Mouse (Mus musculus) stomach, embryonic 15.5 days (tissue): ENCODE data around the gene Fos. TPM values are rescaled to one million over a fixed set of nuclear protein-coding genes. Genes with fewer than 3 reads are reported as not detected.
A peak's percentile ranks its signal among the peaks of the same experiment; 100 is the strongest.

Experiments used
- ATAC-seq: fragments of 200-750 bp; cut with Nextera tagmentation; 2 replicates; pipeline ENCODE4 v1.8.0; 2017; ENCODE audit warnings: low read depth, moderate number of reproducible peaks, moderate TSS enrichment; ENCODE audit not compliant: insufficient read depth, low FRiP score
- H3K27ac ChIP-seq: fragments of 300-500 bp; sonication (generic); 2 replicates; pipeline ENCODE4 v1.5.1; 2015; ENCODE audit warnings: mild to moderate bottlenecking, inconsistent platforms
- H3K27me3 ChIP-seq: fragments of 300-500 bp; sonication (generic); replicated peaks from 2 replicates; pipeline ENCODE4 v1.6.1; 2015; ENCODE audit warnings: inconsistent platforms
- H3K36me3 ChIP-seq: fragments of 300-500 bp; sonication (generic); 2 replicates; pipeline ENCODE4 v1.6.1; 2015; ENCODE audit warnings: inconsistent platforms
- H3K4me1 ChIP-seq: fragments of 300-500 bp; sonication (generic); 2 replicates; pipeline ENCODE4 v1.6.1; 2015; ENCODE audit warnings: inconsistent platforms
- H3K4me2 ChIP-seq: fragments of 300-500 bp; sonication (generic); 2 replicates; pipeline ENCODE4 v1.6.1; 2015; ENCODE audit warnings: mild to moderate bottlenecking, inconsistent platforms
- H3K4me3 ChIP-seq: fragments of 300-500 bp; sonication (generic); replicated peaks from 2 replicates; pipeline ENCODE4 v1.5.1; 2015; ENCODE audit warnings: inconsistent platforms
- H3K9ac ChIP-seq: fragments of 300-500 bp; sonication (generic); 2 replicates; pipeline ENCODE4 v1.6.1; 2015; ENCODE audit warnings: inconsistent platforms
- H3K9me3 ChIP-seq: fragments of 300-500 bp; sonication (generic); 2 replicates; pipeline ENCODE4 v1.6.1; 2016; ENCODE audit warnings: inconsistent platforms
- WGBS: fragments of 180-500 bp; shearing (Covaris S2); methylation state at CpG from one replicate; pipeline ENCODE4 v1.1.7; 2015; 5-methylcytosine and 5-hydroxymethylcytosine counted together
- polyA plus RNA-seq: library from polyadenylated mRNA; unstranded; fragments of >200 nt; fragmentation: Nextera tagmentation; extraction: Ambion mirVana; gene quantifications from 2 replicates; pipeline ENCODE4 v1.2.1, GENCODE M21; 2015

Fos gene
- polyA plus RNA-seq = 10.5 and 16.4 TPM in 2 replicates

DNA sequence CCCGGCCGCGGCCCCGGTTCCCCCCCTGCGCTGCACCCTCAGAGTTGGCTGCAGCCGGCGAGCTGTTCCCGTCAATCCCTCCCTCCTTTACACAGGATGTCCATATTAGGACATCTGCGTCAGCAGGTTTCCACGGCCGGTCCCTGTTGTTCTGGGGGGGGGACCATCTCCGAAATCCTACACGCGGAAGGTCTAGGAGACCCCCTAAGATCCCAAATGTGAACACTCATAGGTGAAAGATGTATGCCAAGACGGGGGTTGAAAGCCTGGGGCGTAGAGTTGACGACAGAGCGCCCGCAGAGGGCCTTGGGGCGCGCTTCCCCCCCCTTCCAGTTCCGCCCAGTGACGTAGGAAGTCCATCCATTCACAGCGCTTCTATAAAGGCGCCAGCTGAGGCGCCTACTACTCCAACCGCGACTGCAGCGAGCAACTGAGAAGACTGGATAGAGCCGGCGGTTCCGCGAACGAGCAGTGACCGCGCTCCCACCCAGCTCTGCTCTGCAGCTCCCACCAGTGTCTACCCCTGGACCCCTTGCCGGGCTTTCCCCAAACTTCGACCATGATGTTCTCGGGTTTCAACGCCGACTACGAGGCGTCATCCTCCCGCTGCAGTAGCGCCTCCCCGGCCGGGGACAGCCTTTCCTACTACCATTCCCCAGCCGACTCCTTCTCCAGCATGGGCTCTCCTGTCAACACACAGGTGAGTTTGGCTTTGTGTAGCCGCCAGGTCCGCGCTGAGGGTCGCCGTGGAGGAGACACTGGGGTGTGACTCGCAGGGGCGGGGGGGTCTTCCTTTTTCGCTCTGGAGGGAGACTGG, at the start of gene Fos:
Fos (plus strand) TSS at position 410 of the 817 bp plus-strand sequence.
- ATAC-seq = peak; percentile 90
- whole genome bisulfite sequencing = under 1% methylated on average over 55 of the region's 56 CpGs

GRCm38 (mm10) chr12:85425721-85426120, 48.0 kb upstream of the Fos start:
- H3K4me3 ChIP-seq = no peak overlapping the region
- WGBS = 78% methylated on average over 11 of the region's 11 CpGs
- H3K27me3 ChIP-seq = no peaks in the 10 kb centered on the region
- peaks cover 18% of the 10 kb centered on the region for H3K4me1 ChIP-seq
- no peaks in the 10 kb centered on the region for H3K9me3 ChIP-seq
- H3K36me3 ChIP-seq = no peaks in the 10 kb centered on the region
- no peak overlapping the region for H3K4me2 ChIP-seq
- ATAC-seq = no peak
- no peak overlapping the region for H3K9ac ChIP-seq
- no peak overlapping the region for H3K27ac ChIP-seq

More for the DNA sequence above, at the start of gene Fos:
- H3K27me3 ChIP-seq = peaks cover 9% of the 10 kb centered on the region; the same call in 1 of the 2 replicates
- H3K9me3 ChIP-seq = no peaks in the 10 kb centered on the region
- H3K27ac ChIP-seq = peak within 1 kb of the TSS; percentile 88
- H3K4me3 ChIP-seq = peak within 1 kb of the TSS; percentile 55
- H3K36me3 ChIP-seq = no peaks in the 10 kb centered on the region
- peak within 1 kb of the TSS; percentile 35 for H3K9ac ChIP-seq
- H3K4me2 ChIP-seq = peak within 1 kb of the TSS; percentile 98
- peaks cover 24% of the 10 kb centered on the region for H3K4me1 ChIP-seq

GRCm38 (mm10) chr12:85426126-85426525, 47.6 kb upstream of the Fos start:
- Histone ChIP-seq H3K36me3 (no peaks in the 10 kb centered on the region), H3K27ac (no peak overlapping the region), H3K4me3 (no peak overlapping the region), H3K9ac (no peak overlapping the region), H3K27me3 (no peaks in the 10 kb centered on the region), H3K4me2 (no peak overlapping the region), H3K9me3 (no peaks in the 10 kb centered on the region), H3K4me1 (peaks cover 20% of the 10 kb centered on the region)
- ATAC-seq = no peak
- 30% methylated on average over 10 of the region's 10 CpGs for whole genome bisulfite sequencing

DNA sequence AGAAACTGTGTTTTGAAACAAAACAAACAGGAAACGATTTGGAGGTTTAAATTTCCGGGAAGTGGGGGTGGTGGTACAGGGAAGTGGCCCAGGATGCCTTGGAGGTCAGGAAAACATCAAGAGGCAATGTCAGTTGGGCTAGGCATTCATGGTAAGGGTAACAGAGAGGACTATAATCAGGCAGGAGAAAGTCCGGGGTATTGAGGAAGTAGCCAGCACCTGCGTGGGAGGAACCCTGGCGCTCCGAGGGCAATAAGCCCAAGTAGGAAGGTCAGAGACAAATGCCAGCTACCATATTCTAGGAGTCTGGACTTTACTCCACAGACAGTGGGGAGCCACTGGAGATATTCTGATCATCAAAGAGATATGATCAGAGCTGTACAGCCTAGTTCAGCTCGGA, 45.9 kb upstream of the Fos start:
- Histone ChIP-seq H3K27me3 (no peaks in the 10 kb centered on the region), H3K9ac (no peak overlapping the region), H3K36me3 (no peaks in the 10 kb centered on the region), H3K4me2 (no peak overlapping the region), H3K9me3 (no peaks in the 10 kb centered on the region), H3K4me3 (no peak overlapping the region), H3K4me1 (peaks cover 21% of the 10 kb centered on the region), H3K27ac (no peak overlapping the region)
- WGBS = 71% methylated on average over 7 of the region's 7 CpGs
- ATAC-seq = no peak

DNA sequence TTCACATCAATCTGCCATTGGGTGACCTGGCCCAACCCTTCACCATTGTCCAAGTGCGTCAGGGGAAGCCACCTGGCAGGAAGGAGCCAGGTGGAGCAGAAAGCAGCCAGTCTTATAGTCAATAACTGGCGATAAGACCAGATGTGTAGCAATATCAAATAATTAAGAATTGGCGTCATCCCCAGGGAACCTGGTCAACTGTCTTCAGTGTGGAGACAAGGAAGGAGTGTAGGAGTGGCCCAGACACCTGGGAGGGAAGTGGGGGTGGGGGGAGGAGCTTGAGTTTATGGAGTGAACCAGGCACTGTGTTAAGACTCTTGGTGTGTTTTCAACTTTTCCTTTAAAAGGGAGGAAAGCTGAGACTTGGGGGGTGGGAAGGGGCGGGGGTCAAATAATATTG, 43.7 kb upstream of the Fos start:
- no peak overlapping the region for H3K4me3 ChIP-seq
- no peaks in the 10 kb centered on the region for H3K9me3 ChIP-seq
- 0 out of 2 replicates have a peak, but pooled peaks have one; percentile 24 for ATAC-seq
- no peak overlapping the region for H3K9ac ChIP-seq
- H3K27me3 ChIP-seq = no peaks in the 10 kb centered on the region
- H3K4me2 ChIP-seq = no peak overlapping the region
- no peaks in the 10 kb centered on the region for H3K36me3 ChIP-seq
- H3K27ac ChIP-seq = peak overlapping the region; percentile 54
- 52% methylated on average over 4 of the region's 4 CpGs for WGBS
- peaks cover 21% of the 10 kb centered on the region for H3K4me1 ChIP-seq

DNA sequence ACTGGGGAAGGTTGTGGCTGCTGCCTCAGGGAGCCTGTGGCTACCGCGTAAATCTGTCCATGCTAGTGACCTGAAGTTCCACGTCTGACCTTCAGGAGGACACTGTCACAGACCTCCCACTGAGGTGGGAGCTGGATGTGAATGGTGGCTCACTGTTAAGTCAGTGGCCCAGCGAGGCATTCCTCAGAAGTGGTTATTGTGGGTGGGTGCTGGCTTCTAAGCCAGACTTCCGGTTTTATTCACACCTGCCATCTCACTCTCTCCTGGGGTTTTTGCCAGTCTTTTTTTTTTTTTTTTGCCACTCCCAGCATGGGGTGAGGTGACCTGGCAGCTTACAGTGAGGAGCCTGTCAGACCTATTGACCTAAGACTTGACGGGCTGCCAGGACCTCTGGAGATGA, 43.3 kb upstream of the Fos start:
- peak overlapping the region; percentile 54 for H3K27ac ChIP-seq
- 0 out of 2 replicates have a peak, but pooled peaks have one; percentile 11 for ATAC-seq

GRCm38 (mm10) chr12:85433850-85434249, 39.8 kb upstream of the Fos start:
- H3K4me3 ChIP-seq = no peak overlapping the region
- no peak overlapping the region for H3K9ac ChIP-seq
- H3K27ac ChIP-seq = no peak overlapping the region
- no peak for ATAC-seq
- no peaks in the 10 kb centered on the region for H3K9me3 ChIP-seq
- WGBS = 41% methylated on average over 3 of the region's 3 CpGs
- no peaks in the 10 kb centered on the region for H3K36me3 ChIP-seq
- no peak overlapping the region for H3K4me2 ChIP-seq
- peaks cover 19% of the 10 kb centered on the region for H3K4me1 ChIP-seq
- H3K27me3 ChIP-seq = no peaks in the 10 kb centered on the region

More for the DNA sequence above, 43.3 kb upstream of the Fos start:
- no peaks in the 10 kb centered on the region for H3K9me3 ChIP-seq
- H3K27me3 ChIP-seq = no peaks in the 10 kb centered on the region
- H3K4me1 ChIP-seq = peaks cover 19% of the 10 kb centered on the region
- H3K4me3 ChIP-seq = no peak overlapping the region
- H3K4me2 ChIP-seq = no peak overlapping the region
- H3K9ac ChIP-seq = no peak overlapping the region
- no peaks in the 10 kb centered on the region for H3K36me3 ChIP-seq
- 30% methylated on average over 6 of the region's 6 CpGs for WGBS

GRCm38 (mm10) chr12:85434526-85434925, 39.2 kb upstream of the Fos start:
- Histone ChIP-seq H3K4me2 (no peak overlapping the region), H3K4me3 (no peak overlapping the region), H3K27ac (no peak overlapping the region), H3K4me1 (peaks cover 19% of the 10 kb centered on the region), H3K9ac (no peak overlapping the region), H3K36me3 (no peaks in the 10 kb centered on the region), H3K27me3 (no peaks in the 10 kb centered on the region), H3K9me3 (no peaks in the 10 kb centered on the region)
- ATAC-seq = no peak
- WGBS = 72% methylated on average over 5 of the region's 5 CpGs

- peaks cover 8% of the 10 kb centered on the region; the same call in 1 of the 2 replicates for H3K4me1 ChIP-seq
- no peak overlapping the region for H3K9ac ChIP-seq
- H3K27ac ChIP-seq = peak overlapping the region; percentile 67
- no peaks in the 10 kb centered on the region for H3K9me3 ChIP-seq
- 30% methylated on average over 10 of the region's 10 CpGs for WGBS
- H3K4me3 ChIP-seq = no peak overlapping the region
- no peaks in the 10 kb centered on the region for H3K36me3 ChIP-seq
- peak; percentile 67 for ATAC-seq
- H3K27me3 ChIP-seq = no peaks in the 10 kb centered on the region
- no peak overlapping the region for H3K4me2 ChIP-seq
Observed at GRCm38 (mm10) chr12:85436021-85436621, 37.6 kb upstream of the Fos start.

DNA sequence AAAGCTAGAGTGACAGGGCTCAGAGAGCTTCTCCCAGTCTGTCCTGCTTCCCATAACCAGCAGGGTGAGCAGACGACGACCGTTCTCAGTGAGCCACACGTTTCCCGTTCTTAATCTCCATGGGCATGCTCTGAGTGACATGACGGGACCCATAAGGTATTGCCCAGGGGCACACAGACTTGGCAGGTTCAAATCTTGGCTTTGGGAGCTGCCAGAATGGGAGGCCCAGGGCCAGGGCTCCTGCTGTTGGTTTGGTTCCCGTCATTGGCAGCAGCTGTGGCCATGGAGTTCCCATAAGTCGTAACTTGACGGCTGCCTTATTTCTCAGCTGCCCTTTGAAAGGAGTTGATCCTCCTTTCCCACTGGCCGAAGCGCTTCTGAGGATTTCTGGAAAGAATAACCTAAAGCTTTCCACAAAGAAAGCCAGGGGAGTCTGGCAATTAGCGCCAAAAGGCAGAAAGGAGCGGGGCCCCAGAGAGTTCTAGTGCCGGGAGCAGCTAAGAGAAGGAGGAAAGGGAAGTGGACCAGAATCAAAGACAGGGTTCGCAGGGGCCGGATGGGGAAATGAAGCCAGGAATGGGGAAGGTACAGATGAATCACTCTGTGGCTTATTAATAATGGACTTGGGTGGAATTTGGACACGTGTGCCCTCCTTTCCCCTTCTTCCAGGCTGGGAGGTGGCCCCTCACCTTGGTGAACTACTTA, 36.4 kb upstream of the Fos start:
- H3K4me3 ChIP-seq = no peak overlapping the region
- H3K36me3 ChIP-seq = no peaks in the 10 kb centered on the region
- H3K27ac ChIP-seq = peak overlapping the region; percentile 67; the same call in 1 of the 2 replicates
- H3K27me3 ChIP-seq = no peaks in the 10 kb centered on the region
- WGBS = 54% methylated on average over 17 of the region's 17 CpGs
- no peak overlapping the region for H3K9ac ChIP-seq
- ATAC-seq = 0 out of 2 replicates have a peak, but pooled peaks have one; percentile 16
- no peak overlapping the region; the same call in 1 of the 2 replicates for H3K4me2 ChIP-seq
- no peaks in the 10 kb centered on the region for H3K9me3 ChIP-seq
- 0 out of 2 replicates have a peak, but pooled peaks cover 8% of the 10 kb centered on the region for H3K4me1 ChIP-seq

- no peaks in the 10 kb centered on the region for H3K9me3 ChIP-seq
- no peaks in the 10 kb centered on the region for H3K36me3 ChIP-seq
- H3K4me3 ChIP-seq = no peak overlapping the region
- ATAC-seq = no peak
- no peak overlapping the region for H3K4me2 ChIP-seq
- H3K27ac ChIP-seq = no peak overlapping the region
- H3K4me1 ChIP-seq = peaks cover 4% of the 10 kb centered on the region; the same call in 1 of the 2 replicates
- WGBS = 84% methylated on average over 1 of the region's 1 CpGs
- H3K27me3 ChIP-seq = no peaks in the 10 kb centered on the region
- no peak overlapping the region for H3K9ac ChIP-seq
Observed at GRCm38 (mm10) chr12:85443456-85443855, 30.2 kb upstream of the Fos start.
